Mouse (Mus musculus) lung, embryonic 14.5 days (tissue): Measurements from ENCODE around the gene Emp1. TPM values are rescaled to one million over a fixed set of nuclear protein-coding genes. Genes with fewer than 3 reads are reported as not detected.
A peak's percentile ranks its signal among the peaks of the same experiment; 100 is the strongest.

ENCODE experiments used
- ATAC-seq: fragments of 200-750 bp; cut with Nextera tagmentation; 2 replicates; pipeline ENCODE4 v1.8.0; 2017; ENCODE audit warnings: mild to moderate bottlenecking, moderate TSS enrichment, moderate library complexity; ENCODE audit not compliant: insufficient read depth
- DNase-seq: peaks from one replicate; pipeline ENCODE4 v3.0.0-alpha.2; 2015
- H3K27ac ChIP-seq: fragments of 300-500 bp; sonication (generic); 2 replicates; pipeline ENCODE4 v1.5.1; 2014; ENCODE audit warnings: low read depth, mild to moderate bottlenecking, moderate library complexity
- H3K27me3 ChIP-seq: fragments of 300-500 bp; sonication (generic); 2 replicates; pipeline ENCODE4 v1.6.1; 2014; ENCODE audit warnings: low read length, control low read depth; ENCODE audit not compliant: insufficient read depth
- H3K36me3 ChIP-seq: fragments of 300-500 bp; sonication (generic); 2 replicates; pipeline ENCODE4 v1.6.1; 2014; ENCODE audit warnings: control low read depth; ENCODE audit not compliant: insufficient read depth
- H3K4me1 ChIP-seq: fragments of 300-500 bp; sonication (generic); 2 replicates; pipeline ENCODE4 v1.6.1; 2014; ENCODE audit warnings: antibody characterized with exemption, control low read depth; ENCODE audit not compliant: insufficient read depth
- H3K4me2 ChIP-seq: fragments of 300-500 bp; sonication (generic); 2 replicates; pipeline ENCODE4 v1.6.1; 2014; ENCODE audit warnings: mild to moderate bottlenecking
- H3K4me3 ChIP-seq: fragments of 300-500 bp; sonication (generic); 2 replicates; pipeline ENCODE4 v1.5.1; 2014; ENCODE audit warnings: low read depth, low read length
- H3K9ac ChIP-seq: fragments of 300-500 bp; sonication (generic); 2 replicates; pipeline ENCODE4 v1.6.1; 2014
- H3K9me3 ChIP-seq: fragments of 300-500 bp; sonication (generic); 2 replicates; pipeline ENCODE4 v1.6.1; 2016; ENCODE audit warnings: low read depth, low read length, control low read depth
- CTCF ChIP-seq: IDR thresholded peaks from 2 replicates; pipeline ENCODE4 v1.5.1; 2016; ENCODE audit warnings: antibody characterized with exemption, low read depth
- WGBS: fragments of 180-500 bp; shearing (Covaris S2); extraction: QIAGEN DNeasy Blood & Tissue Kit; methylation state at CpG from one replicate; pipeline ENCODE4 v1.1.7; 2014; 5-methylcytosine and 5-hydroxymethylcytosine counted together
- polyA plus RNA-seq: library from polyadenylated mRNA; unstranded; fragments of >200 nt; fragmentation: Nextera tagmentation; extraction: Ambion mirVana; gene quantifications from 2 replicates; pipeline ENCODE4 v1.2.1, GENCODE M21; 2014

Gene Emp1
- polyA plus RNA-seq, 1 experiment from 2014 or later = 25.1 TPM

GRCm38 (mm10) chr6:135375818-135376217, 13.5 kb downstream of the Emp1 start:
- H3K4me1 ChIP-seq = peaks cover 4% of the 10 kb centered on the region; the same call in 1 of the 2 replicates
- DNase-seq (no peak), ATAC-seq (no peak)
- no peaks in the 10 kb centered on the region for H3K27me3 ChIP-seq
- peaks cover 37% of the 10 kb centered on the region for H3K36me3 ChIP-seq
- no peak for TF ChIP-seq CTCF
- H3K9ac ChIP-seq = no peak overlapping the region
- H3K4me2 ChIP-seq = no peak overlapping the region
- H3K27ac ChIP-seq = no peak overlapping the region
- WGBS = 51% methylated on average over 5 of the region's 5 CpGs
- no peaks in the 10 kb centered on the region for H3K9me3 ChIP-seq
- H3K4me3 ChIP-seq = no peak overlapping the region

- peaks cover 4% of the 10 kb centered on the region; the same call in 1 of the 2 replicates for H3K4me1 ChIP-seq
- no peak overlapping the region for H3K4me2 ChIP-seq
- H3K4me3 ChIP-seq = no peak overlapping the region
- 52% methylated on average over 7 of the region's 7 CpGs for WGBS
- peaks cover 37% of the 10 kb centered on the region for H3K36me3 ChIP-seq
- H3K9ac ChIP-seq = no peak overlapping the region
- H3K27me3 ChIP-seq = no peaks in the 10 kb centered on the region
- TF ChIP-seq CTCF = no peak
- H3K9me3 ChIP-seq = no peaks in the 10 kb centered on the region
- DNase-seq (no peak), ATAC-seq (no peak)
- no peak overlapping the region for H3K27ac ChIP-seq
Measured at GRCm38 (mm10) chr6:135376248-135376647, 13.9 kb downstream of the Emp1 start.

GRCm38 (mm10) chr6:135377583-135378319, 15.4 kb downstream of the Emp1 start:
- H3K27me3 ChIP-seq = no peaks in the 10 kb centered on the region
- H3K36me3 ChIP-seq = peaks cover 50% of the 10 kb centered on the region
- no peak overlapping the region for H3K27ac ChIP-seq
- H3K4me2 ChIP-seq = peak overlapping the region; percentile 45
- H3K4me1 ChIP-seq = peaks cover 4% of the 10 kb centered on the region; the same call in 1 of the 2 replicates
- 29% methylated on average over 16 of the region's 16 CpGs for WGBS
- ATAC-seq (peak; percentile 33; the same call in 1 of the 2 replicates), DNase-seq (peak; percentile 92)
- no peak overlapping the region for H3K4me3 ChIP-seq
- H3K9me3 ChIP-seq = no peaks in the 10 kb centered on the region
- no peak overlapping the region for H3K9ac ChIP-seq
- peak; percentile 84 for TF ChIP-seq CTCF

- H3K4me3 ChIP-seq = no peak overlapping the region
- ATAC-seq (no peak), DNase-seq (no peak)
- H3K9me3 ChIP-seq = no peaks in the 10 kb centered on the region
- no peak overlapping the region for H3K4me2 ChIP-seq
- H3K4me1 ChIP-seq = 0 out of 2 replicates have a peak, but pooled peaks cover 4% of the 10 kb centered on the region
- H3K36me3 ChIP-seq = peaks cover 47% of the 10 kb centered on the region
- TF ChIP-seq CTCF = no peak
- H3K27ac ChIP-seq = no peak overlapping the region
- H3K9ac ChIP-seq = no peak overlapping the region
- no peaks in the 10 kb centered on the region for H3K27me3 ChIP-seq
Measured at GRCm38 (mm10) chr6:135383919-135384318, 21.6 kb downstream of the Emp1 start.

GRCm38 (mm10) chr6:135385738-135386459, 23.6 kb downstream of the Emp1 start:
- Histone ChIP-seq H3K4me3 (no peak overlapping the region), H3K9ac (no peak overlapping the region), H3K36me3 (peaks cover 27% of the 10 kb centered on the region), H3K4me1 (0 out of 2 replicates have a peak, but pooled peaks cover 4% of the 10 kb centered on the region), H3K27me3 (no peaks in the 10 kb centered on the region), H3K9me3 (no peaks in the 10 kb centered on the region), H3K4me2 (no peak overlapping the region), H3K27ac (peak overlapping the region; percentile 78)
- peak; percentile 63; the same call in 1 of the 2 replicates for ATAC-seq
- WGBS = 53% methylated on average over 8 of the region's 8 CpGs
- peak; percentile 33 for DNase-seq
- TF ChIP-seq CTCF = no peak

- ATAC-seq (no peak), DNase-seq (no peak)
- Histone ChIP-seq H3K9me3 (no peaks in the 10 kb centered on the region), H3K27me3 (no peaks in the 10 kb centered on the region), H3K9ac (no peak overlapping the region), H3K4me2 (no peak overlapping the region), H3K27ac (no peak overlapping the region), H3K36me3 (peaks cover 9% of the 10 kb centered on the region), H3K4me1 (0 out of 2 replicates have a peak, but pooled peaks cover 4% of the 10 kb centered on the region), H3K4me3 (no peak overlapping the region)
- no peak for TF ChIP-seq CTCF
- 89% methylated on average over 1 of the region's 1 CpGs for WGBS
Measured at GRCm38 (mm10) chr6:135387653-135388052, 25.3 kb downstream of the Emp1 start.

GRCm38 (mm10) chr6:135388711-135389110, 26.4 kb downstream of the Emp1 start:
- ATAC-seq (no peak), DNase-seq (no peak)
- Histone ChIP-seq H3K9me3 (no peaks in the 10 kb centered on the region), H3K27me3 (no peaks in the 10 kb centered on the region), H3K4me1 (0 out of 2 replicates have a peak, but pooled peaks cover 4% of the 10 kb centered on the region), H3K4me3 (no peak overlapping the region), H3K4me2 (no peak overlapping the region), H3K36me3 (peaks cover 3% of the 10 kb centered on the region; the same call in 1 of the 2 replicates), H3K9ac (no peak overlapping the region), H3K27ac (no peak overlapping the region)
- WGBS = 68% methylated on average over 8 of the region's 8 CpGs
- TF ChIP-seq CTCF = no peak
